In the genomic region with DNA sequence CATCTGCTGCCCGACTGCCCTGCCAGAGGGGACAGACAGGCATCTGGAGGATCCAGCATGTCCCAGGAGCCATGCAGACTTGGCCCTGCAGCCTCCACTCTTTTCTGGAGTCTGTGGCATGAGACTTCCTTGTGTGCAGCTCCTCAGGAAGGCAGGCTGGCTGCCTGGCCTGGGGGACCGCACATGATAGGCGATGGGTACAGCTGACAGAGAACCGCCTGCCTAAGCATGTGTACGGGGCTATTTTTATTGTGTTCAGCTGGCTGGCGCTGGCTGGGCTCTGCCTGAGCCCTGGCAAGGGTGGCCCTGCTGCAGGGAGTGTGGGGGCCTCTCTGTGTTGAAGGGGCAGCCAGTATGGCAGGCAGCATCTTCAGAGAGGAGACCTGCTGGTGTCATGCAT, we compare ENCODE assay signal across 8 mouse cellular contexts.
DNase-seq lines count a peak whose midpoint lies in the region; ATAC-seq and TF ChIP-seq lines count a peak whose summit lies in the region.

No protein-coding gene starts in this region.

- TF ChIP-seq CTCF in bone marrow, adult 2 months (IDR thresholded peaks at IDR 0.05; ENCODE audit: control insufficient read depth, insufficient read depth, low read length): no peak
- no peak for TF ChIP-seq CTCF in liver, postnatal 0 days (IDR thresholded peaks at IDR 0.05; ENCODE audit: low read depth)

- no peaks in the 10 kb centered on the region for H3K36me3 ChIP-seq in heart, embryonic 16.5 days (ENCODE audit: control insufficient read depth, insufficient read depth)
- no peaks in the 10 kb centered on the region for H3K36me3 ChIP-seq in liver, postnatal 0 days (replicated peaks; ENCODE audit: insufficient read depth, low read length)

- no peaks in the 10 kb centered on the region for H3K9me3 ChIP-seq in heart, embryonic 16.5 days (replicated peaks; ENCODE audit: control insufficient read depth, low read length)
- no peaks in the 10 kb centered on the region for H3K9me3 ChIP-seq in liver, postnatal 0 days (ENCODE audit: low read length)

- ATAC-seq in heart, embryonic 16.5 days (replicated peaks; ENCODE audit: extremely low read depth, insufficient read depth, low FRiP score): peak; percentile 43
- ATAC-seq in liver, postnatal 0 days: no peak
- no peak for ATAC-seq in erythroid progenitor cell, adult 5-6 weeks (replicated peaks; ENCODE audit: low FRiP score, poor library complexity, severe bottlenecking)

- WGBS in bone marrow, adult 2 months: 38% methylated on average over 6 of the region's 6 CpGs
- WGBS in heart, embryonic 16.5 days: 30% methylated on average over 6 of the region's 6 CpGs
- WGBS in liver, postnatal 0 days (ENCODE audit: insufficient replicate concordance): 43% methylated on average over 6 of the region's 6 CpGs

- no peak for TF ChIP-seq EP300 in liver, postnatal 0 days (IDR thresholded peaks at IDR 0.05; ENCODE audit: low read depth)

- peaks cover 11% of the 10 kb centered on the region for H3K4me1 ChIP-seq in bone marrow, adult 2 months (ENCODE audit: control insufficient read depth, insufficient read depth, low read length)
- H3K4me1 ChIP-seq in heart, embryonic 16.5 days (ENCODE audit: control insufficient read depth, insufficient read depth, low read length): peaks cover 30% of the 10 kb centered on the region
- peaks cover 29% of the 10 kb centered on the region for H3K4me1 ChIP-seq in liver, postnatal 0 days (ENCODE audit: insufficient read depth)

- no peaks in the 10 kb centered on the region for H3K27me3 ChIP-seq in heart, embryonic 16.5 days (ENCODE audit: control insufficient read depth, insufficient read depth, low read length)
- no peaks in the 10 kb centered on the region for H3K27me3 ChIP-seq in liver, postnatal 0 days (ENCODE audit: insufficient read depth, low read length)

- peak overlapping the region; percentile 75 for H3K27ac ChIP-seq in bone marrow, adult 2 months (ENCODE audit: control insufficient read depth, insufficient read depth, low read depth, low read length, poor library complexity)
- H3K27ac ChIP-seq in heart, embryonic 16.5 days (ENCODE audit: low read length): peak overlapping the region; percentile 82
- 0 out of 2 replicates have a peak overlapping the region, but pooled peaks have one; percentile 19 for H3K27ac ChIP-seq in liver, postnatal 0 days (ENCODE audit: low read depth)

- DNase-seq in gastrocnemius, postnatal 14 days: peak; percentile 42
- no peak for DNase-seq in gastrocnemius, postnatal 4 days (ENCODE audit: low spot score in 2 of 2)
- no peak for DNase-seq in liver, postnatal 0 days
- DNase-seq in adrenal gland, postnatal 10 days: no peak
- DNase-seq in cerebellum, postnatal 14 days: no peak

- H3K4me3 ChIP-seq in bone marrow, adult 2 months (replicated peaks; ENCODE audit: control insufficient read depth, low read depth, low read length): no peak overlapping the region
- no peak overlapping the region for H3K4me3 ChIP-seq in heart, embryonic 16.5 days (ENCODE audit: low read length)
- H3K4me3 ChIP-seq in liver, postnatal 0 days (ENCODE audit: low read depth, low read length): no peak overlapping the region

- TF ChIP-seq POLR2A in bone marrow, adult 2 months (IDR thresholded peaks at IDR 0.05; ENCODE audit: borderline replicate concordance, control insufficient read depth, low read depth, low read length): no peak; the same call in 1 of the 2 replicates

- H3K9ac ChIP-seq in heart, embryonic 16.5 days (ENCODE audit: low read length): peak overlapping the region; percentile 54
- H3K9ac ChIP-seq in liver, postnatal 0 days (replicated peaks): peak overlapping the region; percentile 35; the same call in 1 of the 2 replicates

- peak overlapping the region; percentile 21; the same call in 1 of the 2 replicates for H3K4me2 ChIP-seq in heart, embryonic 16.5 days (ENCODE audit: low read depth, low read length)
- no peak overlapping the region; the same call in 1 of the 2 replicates for H3K4me2 ChIP-seq in liver, postnatal 0 days (ENCODE audit: low read depth, low read length)

- intact Hi-C loops in gastrocnemius, postnatal 14 days (cut with DNase I; ENCODE audit: low total_unique reads): no loop called here

Comparison
In these comparisons a context has a peak if more than half of its experiments do, and no peak if none do; other contexts are left out.
1. H3K27ac ChIP-seq: peak in every context shown above with its lines; median percentile 82 in heart, embryonic 16.5 days; 75 in bone marrow, adult 2 months; 19 in liver, postnatal 0 days.